Comparison of ENCODE assay signal across 14 mouse cellular contexts in genomic region chr17:64100172-64100510, GRCm38 (mm10).
DNase-seq lines count a peak whose midpoint lies in the region; TF ChIP-seq lines count a peak whose summit lies in the region.
"Had no signal": no experiment of that assay in that cellular context is flagged by ENCODE, and none has a peak within 500 bp of the region (broad histone marks: within the 10 kb centered on the region; RNA-seq: fewer than 3 reads in every experiment).

No protein-coding gene starts in this region.

- no peak for DNase-seq in gastrocnemius, adult 2 months
- DNase-seq in gastrocnemius, postnatal 10 days = no peak
- peak; percentile 27 for DNase-seq in urinary bladder, postnatal 14 days (ENCODE audit: low spot score)
- no peak for DNase-seq in urinary bladder, adult 2 months (ENCODE audit: low spot score)
- peak; percentile 30 to 59 for DNase-seq in heart, postnatal 14 days
- no peak for DNase-seq in thymus, postnatal 0 days (ENCODE audit: low spot score)
- DNase-seq in adrenal gland, adult 18-20 months (ENCODE audit: low spot score in 2 of 2) = no peak
- DNase-seq: cerebellum, adult 11-12 months; gastrocnemius, postnatal 14 days; kidney, postnatal 14 days; liver, postnatal 0 days; thymus, adult 18-20 months had no signal

- intact Hi-C loops in gastrocnemius, adult 2 months (cut with DNase I) = no loop called here
- intact Hi-C loops in heart, postnatal 14 days (cut with DNase I) = no loop called here

- no peak overlapping the region for H3K4me3 ChIP-seq in gastrocnemius, adult 2 months
- H3K4me3 ChIP-seq: midbrain, embryonic 12.5 days; neural tube, embryonic 13.5 days had no signal

- TF ChIP-seq CTCF in gastrocnemius, adult 2 months (IDR thresholded peaks at IDR 0.05) = no peak

- peak overlapping the region; percentile 70 for H3K27ac ChIP-seq in gastrocnemius, adult 2 months
- H3K27ac ChIP-seq: midbrain, embryonic 12.5 days; neural tube, embryonic 13.5 days had no signal

Comparison
In these comparisons a context has a peak if more than half of its experiments do, and no peak if none do; other contexts are left out.
1. DNase-seq: peak in urinary bladder, postnatal 14 days (single experiment) and heart, postnatal 14 days (2 of 2); none in gastrocnemius, adult 2 months (single experiment), gastrocnemius, postnatal 10 days (single experiment), urinary bladder, adult 2 months (single experiment), thymus, postnatal 0 days (single experiment) and adrenal gland, adult 18-20 months (0 of 2).